Mouse (Mus musculus) intestine, embryonic 14.5 days (tissue): ENCODE measurements at regions not wholly inside any gene's neighbourhood (a gene's known extent, or its start where the extent isn't known, plus 50 kb on each side); places are given as distances from the start of the nearest gene placed in this dataset.

Experiments used
- ATAC-seq: fragments of 200-750 bp; cut with Nextera tagmentation; replicated peaks from 2 replicates; pipeline ENCODE4 v1.8.0; 2017; ENCODE audit warnings: low read depth, moderate number of reproducible peaks, moderate TSS enrichment, moderate library complexity; ENCODE audit not compliant: low FRiP score, low TSS enrichment
- DNase-seq: peaks from one replicate; pipeline ENCODE4 v3.0.0-alpha.2; 2018; ENCODE audit warnings: low spot score
- H3K27ac ChIP-seq: fragments of 300-500 bp; sonication (generic); 2 replicates; pipeline ENCODE4 v1.5.1; 2014; ENCODE audit warnings: low read depth, mild to moderate bottlenecking, control low read depth
- H3K27me3 ChIP-seq: fragments of 300-500 bp; sonication (generic); replicated peaks from 2 replicates; pipeline ENCODE4 v1.6.1; 2014; ENCODE audit warnings: low read length, control low read depth; ENCODE audit not compliant: control insufficient read depth, insufficient read depth
- H3K36me3 ChIP-seq: fragments of 300-500 bp; sonication (generic); 2 replicates; pipeline ENCODE4 v1.6.1; 2014; ENCODE audit warnings: low read length, control low read depth; ENCODE audit not compliant: control insufficient read depth, insufficient read depth
- H3K4me1 ChIP-seq: fragments of 300-500 bp; sonication (generic); replicated peaks from 2 replicates; pipeline ENCODE4 v1.6.1; 2014; ENCODE audit warnings: low read length, control low read depth, mixed read lengths; ENCODE audit not compliant: control insufficient read depth, insufficient read depth
- H3K4me2 ChIP-seq: fragments of 300-500 bp; sonication (generic); 2 replicates; pipeline ENCODE4 v1.6.1; 2014; ENCODE audit warnings: low read length
- H3K4me3 ChIP-seq: fragments of 300-500 bp; sonication (generic); 2 replicates; pipeline ENCODE4 v1.5.1; 2014; ENCODE audit warnings: low read depth, low read length, control low read depth, mixed read lengths
- H3K9ac ChIP-seq: fragments of 300-500 bp; sonication (generic); 2 replicates; pipeline ENCODE4 v1.6.1; 2014; ENCODE audit warnings: mild to moderate bottlenecking, low read length
- H3K9me3 ChIP-seq: fragments of 300-500 bp; sonication (generic); 2 replicates; pipeline ENCODE4 v1.6.1; 2016; ENCODE audit warnings: low read length, control low read depth; ENCODE audit not compliant: control insufficient read depth
- WGBS: fragments of 180-500 bp; shearing (Covaris S2); extraction: QIAGEN DNeasy Blood & Tissue Kit; methylation state at CpG from one replicate; pipeline ENCODE4 v1.1.7; 2014; 5-methylcytosine and 5-hydroxymethylcytosine counted together

- Histone ChIP-seq H3K27ac (no peak overlapping the region), H3K4me1 (no peaks in the 10 kb centered on the region), H3K4me2 (no peak overlapping the region), H3K27me3 (no peaks in the 10 kb centered on the region; the same call in 1 of the 2 replicates), H3K4me3 (no peak overlapping the region), H3K9ac (no peak overlapping the region), H3K36me3 (no peaks in the 10 kb centered on the region), H3K9me3 (no peaks in the 10 kb centered on the region)
- DNase-seq: no peak
- WGBS: 64% methylated on average over 13 of the region's 13 CpGs
- ATAC-seq: no peak
Measured at GRCm38 (mm10) chr6:97741427-97741826, 65.4 kb upstream of the Mitf start.

GRCm38 (mm10) chr6:97740851-97741201, 66.0 kb upstream of the Mitf start:
- Histone ChIP-seq H3K27ac (no peak overlapping the region), H3K9ac (no peak overlapping the region), H3K36me3 (no peaks in the 10 kb centered on the region), H3K4me3 (no peak overlapping the region), H3K27me3 (no peaks in the 10 kb centered on the region; the same call in 1 of the 2 replicates), H3K4me1 (no peaks in the 10 kb centered on the region), H3K9me3 (no peaks in the 10 kb centered on the region), H3K4me2 (no peak overlapping the region)
- no peak for DNase-seq
- ATAC-seq: no peak
- WGBS: 58% methylated on average over 11 of the region's 11 CpGs

GRCm38 (mm10) chr6:97740107-97740850, 66.6 kb upstream of the Mitf start:
- Histone ChIP-seq H3K27me3 (no peaks in the 10 kb centered on the region; the same call in 1 of the 2 replicates), H3K4me2 (no peak overlapping the region), H3K4me3 (no peak overlapping the region), H3K4me1 (no peaks in the 10 kb centered on the region), H3K9ac (no peak overlapping the region), H3K9me3 (no peaks in the 10 kb centered on the region), H3K36me3 (no peaks in the 10 kb centered on the region), H3K27ac (no peak overlapping the region)
- DNase-seq (peak; percentile 74), ATAC-seq (no peak)
- WGBS: 25% methylated on average over 13 of the region's 13 CpGs

- no peak for DNase-seq
- Histone ChIP-seq H3K4me2 (no peak overlapping the region), H3K4me1 (no peaks in the 10 kb centered on the region), H3K9ac (no peak overlapping the region), H3K36me3 (no peaks in the 10 kb centered on the region), H3K27ac (no peak overlapping the region), H3K27me3 (no peaks in the 10 kb centered on the region; the same call in 1 of the 2 replicates), H3K9me3 (no peaks in the 10 kb centered on the region), H3K4me3 (no peak overlapping the region)
- WGBS: 67% methylated on average over 4 of the region's 4 CpGs
- ATAC-seq: no peak
Measured at GRCm38 (mm10) chr6:97738846-97739245, 68.0 kb upstream of the Mitf start.

- Histone ChIP-seq H3K27ac (no peak overlapping the region), H3K27me3 (no peaks in the 10 kb centered on the region), H3K9ac (no peak overlapping the region), H3K4me1 (no peaks in the 10 kb centered on the region), H3K9me3 (no peaks in the 10 kb centered on the region), H3K4me2 (no peak overlapping the region), H3K36me3 (no peaks in the 10 kb centered on the region), H3K4me3 (no peak overlapping the region)
- no peak for ATAC-seq
- no peak for DNase-seq
Measured at GRCm38 (mm10) chr6:97730835-97731234, 76.0 kb upstream of the Mitf start.

GRCm38 (mm10) chr6:97718184-97718910, 88.5 kb upstream of the Mitf start:
- Histone ChIP-seq H3K4me1 (no peaks in the 10 kb centered on the region), H3K4me2 (no peak overlapping the region), H3K27ac (no peak overlapping the region), H3K36me3 (no peaks in the 10 kb centered on the region), H3K27me3 (no peaks in the 10 kb centered on the region), H3K9me3 (no peaks in the 10 kb centered on the region), H3K4me3 (no peak overlapping the region), H3K9ac (no peak overlapping the region)
- DNase-seq (no peak), ATAC-seq (no peak)
- whole genome bisulfite sequencing: 44% methylated on average over 6 of the region's 6 CpGs

GRCm38 (mm10) chr6:97707401-97707800, 90.1 kb upstream of the Frmd4b start:
- 84% methylated on average over 2 of the region's 2 CpGs for WGBS
- Histone ChIP-seq H3K27ac (no peak overlapping the region), H3K9me3 (no peaks in the 10 kb centered on the region), H3K36me3 (no peaks in the 10 kb centered on the region), H3K4me1 (no peaks in the 10 kb centered on the region), H3K27me3 (no peaks in the 10 kb centered on the region), H3K4me3 (no peak overlapping the region), H3K4me2 (no peak overlapping the region), H3K9ac (no peak overlapping the region)
- DNase-seq (no peak), ATAC-seq (no peak)

- Histone ChIP-seq H3K4me2 (no peak overlapping the region), H3K36me3 (no peaks in the 10 kb centered on the region), H3K27ac (no peak overlapping the region), H3K9ac (no peak overlapping the region), H3K4me3 (no peak overlapping the region), H3K27me3 (no peaks in the 10 kb centered on the region), H3K9me3 (no peaks in the 10 kb centered on the region), H3K4me1 (no peaks in the 10 kb centered on the region)
- ATAC-seq: no peak
- no peak for DNase-seq
- 59% methylated on average over 5 of the region's 5 CpGs for WGBS
Measured at GRCm38 (mm10) chr6:97704361-97704760, 87.0 kb upstream of the Frmd4b start.

- 90% methylated on average over 3 of the region's 3 CpGs for WGBS
- no peak for DNase-seq
- no peaks in the 10 kb centered on the region for H3K36me3 ChIP-seq
- H3K9me3 ChIP-seq: no peaks in the 10 kb centered on the region
- H3K4me1 ChIP-seq: no peaks in the 10 kb centered on the region
- H3K9ac ChIP-seq: no peak overlapping the region
- H3K4me3 ChIP-seq: no peak overlapping the region
- no peak for ATAC-seq
- no peaks in the 10 kb centered on the region for H3K27me3 ChIP-seq
- H3K4me2 ChIP-seq: no peak overlapping the region
- no peak overlapping the region for H3K27ac ChIP-seq
Measured at GRCm38 (mm10) chr6:97699752-97700098, 82.4 kb upstream of the Frmd4b start.
